Mouse (Mus musculus): ENCODE measurements around the gene Supv3l1. TPM values are rescaled to one million over a fixed set of nuclear protein-coding genes. Genes with fewer than 3 reads are reported as not detected.
"Not testable (repeated sequence)": the region's sequence is repeated elsewhere in the genome, so short reads cannot be mapped to it uniquely, and the experiment has no call there.

The Supv3l1 gene
- polyA plus RNA-seq (2011; ENCODE audit: insufficient read depth, insufficient read length, low read depth, missing spikeins): 40.6 and 41.0 TPM in 2 replicates

DNA sequence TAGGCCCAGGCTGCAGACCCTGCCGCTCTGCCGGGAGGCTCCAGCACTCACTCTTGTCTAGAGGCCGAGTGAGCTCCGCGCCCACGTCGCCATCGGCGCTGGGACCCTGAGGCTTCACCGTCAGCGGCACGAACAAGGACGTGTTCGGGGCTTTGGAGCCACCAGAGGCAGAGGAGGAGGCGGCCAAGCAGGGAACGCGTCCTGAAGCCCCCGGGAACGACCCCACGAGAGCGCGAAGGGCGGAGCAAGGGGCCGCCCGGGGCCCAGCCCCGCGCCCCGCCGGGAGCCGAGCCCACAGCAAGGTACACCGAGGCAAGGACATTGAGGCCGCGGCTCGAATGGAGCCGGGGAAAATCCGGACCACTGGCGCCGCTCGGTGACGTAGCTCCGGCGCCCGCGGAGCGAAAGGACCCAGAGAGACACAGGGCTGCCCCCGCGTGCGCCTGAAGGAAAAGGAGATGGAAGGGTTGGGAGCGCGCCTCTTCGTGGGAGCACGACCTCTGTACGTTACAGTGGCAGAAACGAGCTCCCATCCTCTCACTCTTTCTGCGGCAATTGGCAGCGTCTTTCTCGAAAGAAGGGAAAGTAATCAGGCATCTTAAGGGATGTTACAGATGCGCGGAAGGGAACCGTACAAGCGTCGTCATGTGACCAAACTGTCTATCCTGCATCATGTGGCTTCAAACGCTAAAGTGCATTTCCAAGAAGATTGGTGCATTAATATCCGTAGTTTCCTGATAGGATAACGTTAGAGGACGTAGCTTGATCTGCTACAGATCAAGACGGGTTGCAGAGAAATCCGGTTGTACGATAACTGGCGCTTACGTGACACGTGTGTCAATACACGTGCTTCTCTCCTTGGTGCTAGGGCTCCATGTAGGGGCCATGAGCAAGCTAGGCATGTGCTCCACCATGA is at the start of gene Supv3l1, which contains the start of gene 4930507D05Rik:
Gene Supv3l1 (minus strand): TSS at position 375 of the 916 bp plus-strand sequence.
Gene 4930507D05Rik (plus strand): TSS at position 126 of the 916 bp plus-strand sequence.
- TF ChIP-seq POLR2A (IDR thresholded peaks at IDR 0.05; ENCODE audit: insufficient read depth, low read length) (no peak), EP300 (IDR thresholded peaks at IDR 0.05; ENCODE audit: insufficient read depth, low read depth, low read length) (no peak), CTCF (IDR thresholded peaks at IDR 0.05; ENCODE audit: low read depth, low read length) (no peak)
- H3K9ac ChIP-seq (ENCODE audit: low read depth, poor library complexity, severe bottlenecking): peak within 1 kb of the TSS; percentile 81
- no peaks in the 10 kb centered on the region for H3K9me3 ChIP-seq (replicated peaks; ENCODE audit: control insufficient read depth, insufficient read depth, low read length, poor library complexity, severe bottlenecking)

DNA sequence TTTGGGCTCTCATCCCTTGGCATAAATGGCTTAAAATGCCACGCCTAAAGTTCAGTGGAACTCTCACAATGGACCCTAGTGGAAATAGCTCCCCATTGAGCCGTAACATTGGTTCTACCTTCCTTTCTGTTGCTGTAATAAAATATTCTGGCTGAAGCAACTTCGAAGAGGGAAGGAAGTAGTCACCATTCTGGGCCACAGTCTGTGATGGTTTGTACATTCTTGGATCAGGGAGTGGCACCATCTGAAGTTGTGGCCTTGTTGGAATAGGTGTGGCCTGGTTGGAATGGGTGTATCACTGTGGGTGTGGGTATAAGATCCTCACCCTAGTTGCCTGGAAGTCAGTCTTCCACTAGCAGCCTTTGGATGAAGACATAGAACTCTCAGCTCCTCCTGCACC is 42.1 kb upstream of the Supv3l1 start:
- H3K4me3 ChIP-seq (ENCODE audit: low read depth, low read length): not testable (repeated sequence)

More for the DNA sequence above, at the start of gene Supv3l1, which contains the start of gene 4930507D05Rik:
- Histone ChIP-seq H3K27me3 (ENCODE audit: control insufficient read depth, insufficient read depth, low read length, poor library complexity, severe bottlenecking) (no peaks in the 10 kb centered on the region), H3K36me3 (ENCODE audit: control insufficient read depth, insufficient read depth, low read length, poor library complexity, severe bottlenecking) (peaks cover 22% of the 10 kb centered on the region), H3K4me1 (ENCODE audit: control insufficient read depth, insufficient read depth, low read length) (peaks cover 2% of the 10 kb centered on the region), H3K4me3 (ENCODE audit: low read depth, low read length) (peak within 1 kb of the TSS; percentile 99), H3K27ac (ENCODE audit: insufficient read depth, low read length) (peak within 1 kb of the TSS; percentile 39)

DNA sequence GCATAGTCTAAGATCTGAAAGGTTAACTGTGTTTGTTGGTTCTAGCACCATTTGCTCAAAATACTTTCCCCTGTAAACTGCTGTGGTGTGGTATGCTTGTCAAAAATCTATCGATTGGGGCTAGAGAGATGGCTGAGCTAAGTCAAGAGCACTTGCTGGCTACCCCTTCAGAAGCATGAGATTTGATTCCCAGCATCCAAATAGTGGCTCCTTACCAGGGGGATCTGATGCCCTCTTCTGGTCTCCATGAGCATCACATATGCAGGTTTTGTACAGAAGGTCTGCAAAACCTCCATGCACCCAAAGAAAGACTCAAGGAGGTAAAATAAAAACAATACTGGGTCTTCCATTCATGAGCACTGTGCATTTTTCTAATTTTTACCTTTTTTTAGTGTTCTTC is 38.7 kb upstream of the Supv3l1 start:
- Histone ChIP-seq H3K27me3 (ENCODE audit: control insufficient read depth, insufficient read depth, low read length, poor library complexity, severe bottlenecking) (no peaks in the 10 kb centered on the region), H3K9ac (ENCODE audit: low read depth, poor library complexity, severe bottlenecking) (no peak overlapping the region), H3K4me3 (ENCODE audit: low read depth, low read length) (no peak overlapping the region), H3K9me3 (replicated peaks; ENCODE audit: control insufficient read depth, insufficient read depth, low read length, poor library complexity, severe bottlenecking) (no peaks in the 10 kb centered on the region), H3K4me1 (ENCODE audit: control insufficient read depth, insufficient read depth, low read length) (no peaks in the 10 kb centered on the region), H3K27ac (ENCODE audit: insufficient read depth, low read length) (no peak overlapping the region), H3K36me3 (ENCODE audit: control insufficient read depth, insufficient read depth, low read length, poor library complexity, severe bottlenecking) (no peaks in the 10 kb centered on the region)
- TF ChIP-seq EP300 (IDR thresholded peaks at IDR 0.05; ENCODE audit: insufficient read depth, low read depth, low read length) (no peak), POLR2A (IDR thresholded peaks at IDR 0.05; ENCODE audit: insufficient read depth, low read length) (no peak), CTCF (IDR thresholded peaks at IDR 0.05; ENCODE audit: low read depth, low read length) (no peak)

More for the DNA sequence above, 42.1 kb upstream of the Supv3l1 start:
- not testable (repeated sequence) for H3K9me3 ChIP-seq (replicated peaks; ENCODE audit: control insufficient read depth, insufficient read depth, low read length, poor library complexity, severe bottlenecking); H3K9ac ChIP-seq (ENCODE audit: low read depth, poor library complexity, severe bottlenecking); H3K27me3 ChIP-seq (ENCODE audit: control insufficient read depth, insufficient read depth, low read length, poor library complexity, severe bottlenecking); H3K27ac ChIP-seq (ENCODE audit: insufficient read depth, low read length); H3K36me3 ChIP-seq (ENCODE audit: control insufficient read depth, insufficient read depth, low read length, poor library complexity, severe bottlenecking); H3K4me1 ChIP-seq (ENCODE audit: control insufficient read depth, insufficient read depth, low read length)

DNA sequence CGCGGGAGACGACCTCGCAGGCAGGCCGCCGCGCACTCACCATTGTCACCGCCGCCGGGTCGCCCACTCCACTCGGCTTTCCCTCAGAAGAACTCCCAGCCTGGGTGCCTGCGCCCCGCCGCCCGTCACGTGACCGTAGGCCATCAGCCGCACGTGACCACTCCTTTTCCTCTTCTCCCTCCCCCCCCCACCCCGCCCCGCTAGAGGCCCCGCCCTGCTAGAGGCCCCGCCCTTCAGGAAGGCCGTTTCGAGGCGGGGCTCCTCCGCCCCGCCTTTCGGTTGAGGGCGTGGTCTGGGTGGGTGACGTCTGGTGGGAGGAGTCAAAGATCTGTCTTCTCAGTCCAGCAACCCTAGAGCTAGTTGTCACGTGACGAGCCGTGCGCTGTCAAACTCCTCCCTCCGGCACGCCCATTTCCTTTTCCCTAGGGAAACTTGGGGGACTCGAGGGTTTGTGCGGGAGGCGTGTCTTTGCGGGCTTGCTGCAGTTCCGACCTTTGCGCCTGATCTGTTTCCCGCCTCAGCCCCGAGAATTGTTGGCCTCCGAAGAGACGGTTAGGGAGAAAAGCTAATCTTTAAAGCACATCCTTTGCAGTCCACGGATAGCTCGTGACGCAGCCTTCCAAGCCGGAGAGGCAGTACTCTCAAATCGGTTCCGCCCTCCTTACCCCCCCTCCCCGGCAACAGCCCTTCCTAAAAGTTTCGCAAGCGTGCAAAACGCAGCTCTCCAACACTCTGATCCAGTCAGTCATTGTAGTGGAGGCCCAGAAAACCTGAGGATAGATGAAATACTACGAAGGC is 37.3 kb upstream of the Supv3l1 start, which contains the start of gene Vps26a:
Gene Vps26a (minus strand): TSS at position 188 of the 798 bp plus-strand sequence.
- no peak for TF ChIP-seq POLR2A (IDR thresholded peaks at IDR 0.05; ENCODE audit: insufficient read depth, low read length)
- no peak for TF ChIP-seq CTCF (IDR thresholded peaks at IDR 0.05; ENCODE audit: low read depth, low read length)
- TF ChIP-seq EP300 (IDR thresholded peaks at IDR 0.05; ENCODE audit: insufficient read depth, low read depth, low read length): no peak
- H3K4me1 ChIP-seq (ENCODE audit: control insufficient read depth, insufficient read depth, low read length): no peaks in the 10 kb centered on the region
- no peaks in the 10 kb centered on the region for H3K9me3 ChIP-seq (replicated peaks; ENCODE audit: control insufficient read depth, insufficient read depth, low read length, poor library complexity, severe bottlenecking)
- H3K27ac ChIP-seq (ENCODE audit: insufficient read depth, low read length): 0 out of 2 replicates have a peak within 1 kb of the TSS, but pooled peaks have one; percentile 1
- H3K9ac ChIP-seq (ENCODE audit: low read depth, poor library complexity, severe bottlenecking): peak within 1 kb of the TSS; percentile 92
- H3K36me3 ChIP-seq (ENCODE audit: control insufficient read depth, insufficient read depth, low read length, poor library complexity, severe bottlenecking): no peaks in the 10 kb centered on the region
- no peaks in the 10 kb centered on the region for H3K27me3 ChIP-seq (ENCODE audit: control insufficient read depth, insufficient read depth, low read length, poor library complexity, severe bottlenecking)
- peak within 1 kb of the TSS; percentile 87 for H3K4me3 ChIP-seq (ENCODE audit: low read depth, low read length)

DNA sequence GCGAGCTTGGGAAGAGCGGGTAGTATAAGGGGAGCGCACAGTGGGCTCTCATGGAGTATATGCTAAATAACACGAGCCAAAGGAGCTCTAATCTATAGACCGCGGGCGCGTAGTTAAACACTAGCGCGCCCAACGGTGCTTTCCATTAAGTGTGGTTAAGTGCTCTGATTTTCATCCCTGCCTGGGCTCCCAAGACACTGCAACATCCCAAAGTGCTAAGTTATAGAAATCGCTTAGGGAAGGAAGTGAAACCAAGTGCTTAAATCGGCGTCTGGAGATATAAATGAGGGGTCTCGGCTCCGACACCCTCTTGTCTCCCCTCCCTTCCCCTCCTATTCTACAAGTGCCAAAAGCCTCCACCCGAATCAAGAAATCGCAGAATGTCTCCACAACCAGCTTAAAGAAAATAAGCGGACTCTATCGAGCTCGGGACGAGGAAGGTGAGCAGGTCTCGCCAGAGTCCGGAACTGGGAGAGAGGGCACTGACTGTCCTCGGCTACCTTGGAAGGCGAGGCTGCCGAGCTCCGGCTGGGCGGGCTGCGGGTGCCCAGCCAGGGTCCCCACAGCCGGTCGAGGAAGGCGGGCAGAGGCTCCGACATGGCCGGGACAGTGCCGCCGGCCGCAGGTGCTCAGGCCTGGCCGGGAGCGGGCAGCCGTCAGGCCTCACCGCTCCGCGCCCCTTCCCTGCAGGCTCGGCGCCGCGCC is 36.5 kb upstream of the Supv3l1 start:
- H3K4me3 ChIP-seq (ENCODE audit: low read depth, low read length): peak overlapping the region; percentile 87

More for the DNA sequence above, 36.5 kb upstream of the Supv3l1 start:
- no peaks in the 10 kb centered on the region for H3K36me3 ChIP-seq (ENCODE audit: control insufficient read depth, insufficient read depth, low read length, poor library complexity, severe bottlenecking)
- TF ChIP-seq POLR2A (IDR thresholded peaks at IDR 0.05; ENCODE audit: insufficient read depth, low read length) (no peak), CTCF (IDR thresholded peaks at IDR 0.05; ENCODE audit: low read depth, low read length) (no peak), EP300 (IDR thresholded peaks at IDR 0.05; ENCODE audit: insufficient read depth, low read depth, low read length) (no peak)
- H3K27me3 ChIP-seq (ENCODE audit: control insufficient read depth, insufficient read depth, low read length, poor library complexity, severe bottlenecking): no peaks in the 10 kb centered on the region
- 0 out of 2 replicates have a peak overlapping the region, but pooled peaks have one; percentile 1 for H3K27ac ChIP-seq (ENCODE audit: insufficient read depth, low read length)
- no peaks in the 10 kb centered on the region for H3K9me3 ChIP-seq (replicated peaks; ENCODE audit: control insufficient read depth, insufficient read depth, low read length, poor library complexity, severe bottlenecking)
- no peaks in the 10 kb centered on the region for H3K4me1 ChIP-seq (ENCODE audit: control insufficient read depth, insufficient read depth, low read length)
- H3K9ac ChIP-seq (ENCODE audit: low read depth, poor library complexity, severe bottlenecking): peak overlapping the region; percentile 92
